ENCODE assay signal across 10 mouse cellular contexts in genomic region chr19:45596019-45596418, GRCm38 (mm10). TPM values are rescaled to one million over a fixed set of nuclear protein-coding genes. Genes with fewer than 3 reads are reported as not detected.
DNase-seq lines count a peak whose midpoint lies in the region; ATAC-seq and TF ChIP-seq lines count a peak whose summit lies in the region.
"Had no signal": no experiment of that assay in that cellular context is flagged by ENCODE, and none has a peak within 500 bp of the region (broad histone marks: within the 10 kb centered on the region; RNA-seq: fewer than 3 reads in every experiment).

No protein-coding gene starts in this region.

- no peaks in the 10 kb centered on the region for H3K9me3 ChIP-seq in heart, embryonic 10.5 days
- no peaks in the 10 kb centered on the region for H3K9me3 ChIP-seq in embryonic facial prominence, embryonic 14.5 days (ENCODE audit: control insufficient read depth, low read length)
- H3K9me3 ChIP-seq in hindbrain, embryonic 12.5 days (replicated peaks) = no peaks in the 10 kb centered on the region
- H3K9me3 ChIP-seq: intestine, embryonic 15.5 days; limb, embryonic 15.5 days had no signal

- peaks cover 18% of the 10 kb centered on the region for H3K4me1 ChIP-seq in heart, embryonic 10.5 days
- no peaks in the 10 kb centered on the region; the same call in 1 of the 2 replicates for H3K4me1 ChIP-seq in embryonic facial prominence, embryonic 14.5 days (ENCODE audit: control insufficient read depth, insufficient read depth, low read length)
- peaks cover 12% of the 10 kb centered on the region for H3K4me1 ChIP-seq in hindbrain, embryonic 12.5 days
- H3K4me1 ChIP-seq in thymus, adult 2 months (replicated peaks; ENCODE audit: control insufficient read depth, insufficient read depth, low read length) = no peaks in the 10 kb centered on the region; the same call in 1 of the 2 replicates
- H3K4me1 ChIP-seq: intestine, embryonic 15.5 days; limb, embryonic 15.5 days had no signal

- no peak overlapping the region for H3K4me2 ChIP-seq in embryonic facial prominence, embryonic 14.5 days (ENCODE audit: low read depth, low read length)
- H3K4me2 ChIP-seq in hindbrain, embryonic 12.5 days (replicated peaks) = no peak overlapping the region
- H3K4me2 ChIP-seq: intestine, embryonic 15.5 days; limb, embryonic 15.5 days had no signal

- peak; percentile 77; the same call in 1 of the 2 replicates for ATAC-seq in embryonic facial prominence, embryonic 14.5 days (ENCODE audit: low read depth)
- peak; percentile 91 for ATAC-seq in hindbrain, embryonic 12.5 days (ENCODE audit: low FRiP score)
- ATAC-seq: intestine, embryonic 15.5 days had no signal

- no peak for TF ChIP-seq POLR2A in thymus, adult 2 months (IDR thresholded peaks at IDR 0.05; ENCODE audit: control insufficient read depth, extremely low read depth, insufficient read depth, low read length, poor library complexity)

- H3K4me3 ChIP-seq in heart, embryonic 10.5 days = no peak overlapping the region
- H3K4me3 ChIP-seq in embryonic facial prominence, embryonic 14.5 days (ENCODE audit: low read depth, low read length) = no peak overlapping the region
- H3K4me3 ChIP-seq in hindbrain, embryonic 12.5 days = no peak overlapping the region
- no peak overlapping the region for H3K4me3 ChIP-seq in thymus, adult 2 months (ENCODE audit: control insufficient read depth, insufficient read depth, low read length)
- H3K4me3 ChIP-seq: intestine, embryonic 15.5 days; limb, embryonic 15.5 days had no signal

- no peak overlapping the region for H3K9ac ChIP-seq in embryonic facial prominence, embryonic 14.5 days (ENCODE audit: low read depth, low read length)
- H3K9ac ChIP-seq in hindbrain, embryonic 12.5 days = no peak overlapping the region
- H3K9ac ChIP-seq: intestine, embryonic 15.5 days; limb, embryonic 15.5 days had no signal

- TF ChIP-seq CTCF in thymus, adult 2 months (IDR thresholded peaks at IDR 0.05; ENCODE audit: borderline replicate concordance, control insufficient read depth, extremely low read depth, insufficient read depth, low read length, poor library complexity) = no peak

- peaks cover 19% of the 10 kb centered on the region for H3K36me3 ChIP-seq in heart, embryonic 10.5 days
- 0 out of 2 replicates have a peak, but pooled peaks cover 5% of the 10 kb centered on the region for H3K36me3 ChIP-seq in embryonic facial prominence, embryonic 14.5 days (ENCODE audit: control insufficient read depth, insufficient read depth, low read length)
- no peaks in the 10 kb centered on the region for H3K36me3 ChIP-seq in hindbrain, embryonic 12.5 days
- H3K36me3 ChIP-seq in thymus, adult 2 months (ENCODE audit: control insufficient read depth, insufficient read depth, low read length) = no peaks in the 10 kb centered on the region
- H3K36me3 ChIP-seq: intestine, embryonic 15.5 days had no signal

- 54% methylated on average over 7 of the region's 7 CpGs for WGBS in heart, embryonic 10.5 days
- 41% methylated on average over 7 of the region's 7 CpGs for WGBS in embryonic facial prominence, embryonic 14.5 days
- 29% methylated on average over 7 of the region's 7 CpGs for WGBS in hindbrain, embryonic 12.5 days
- WGBS in thymus, adult 2 months = 95% methylated on average over 7 of the region's 7 CpGs

- H3K27ac ChIP-seq in heart, embryonic 10.5 days = no peak overlapping the region
- no peak overlapping the region for H3K27ac ChIP-seq in embryonic facial prominence, embryonic 14.5 days (replicated peaks; ENCODE audit: low read depth, low read length)
- H3K27ac ChIP-seq in hindbrain, embryonic 12.5 days = no peak overlapping the region
- no peak overlapping the region for H3K27ac ChIP-seq in thymus, adult 2 months (ENCODE audit: control insufficient read depth, insufficient read depth, low read length)
- H3K27ac ChIP-seq: intestine, embryonic 15.5 days; limb, embryonic 15.5 days had no signal

- DNase-seq in heart, postnatal 14 days = peak; percentile 49 to 56
- no peak for DNase-seq in heart, embryonic 10.5 days (ENCODE audit: low spot score)
- DNase-seq in embryonic facial prominence, embryonic 14.5 days (ENCODE audit: low spot score) = peak; percentile 77
- peak; percentile 94 for DNase-seq in retina, embryonic 14.5 days (ENCODE audit: low spot score)
- no peak for DNase-seq in thymus, adult 2 months
- DNase-seq in ovary, postnatal 36 days (ENCODE audit: low spot score) = no peak
- no peak for DNase-seq in natural killer cell, adult 2 months (ENCODE audit: low spot score in 2 of 2)

- intact Hi-C loops in heart, postnatal 14 days (cut with DNase I) = no loop called here

- 0 out of 2 replicates have a peak, but pooled peaks cover 3% of the 10 kb centered on the region for H3K27me3 ChIP-seq in heart, embryonic 10.5 days (ENCODE audit: insufficient read depth, poor library complexity, severe bottlenecking)
- no peaks in the 10 kb centered on the region for H3K27me3 ChIP-seq in embryonic facial prominence, embryonic 14.5 days (replicated peaks; ENCODE audit: control insufficient read depth, insufficient read depth, low read length)
- H3K27me3 ChIP-seq in hindbrain, embryonic 12.5 days = peaks cover 79% of the 10 kb centered on the region
- no peaks in the 10 kb centered on the region for H3K27me3 ChIP-seq in thymus, adult 2 months (ENCODE audit: control insufficient read depth, insufficient read depth, low read length)
- H3K27me3 ChIP-seq: intestine, embryonic 15.5 days; limb, embryonic 15.5 days had no signal

RNA-seq across cellular contexts. Expression of gene Gm17018, which starts 35.6 kb away (rescaled TPM):
- total RNA-seq in heart, postnatal 14 days (2021) = 10 to 100 TPM; 17.1 to 20.0 TPM
- 32.5 and 35.0 TPM in 2 replicates for polyA plus RNA-seq in heart, embryonic 10.5 days (2016; fragmentation: Nextera tagmentation; extraction: Ambion mirVana)
- 40.9 and 44.8 TPM in 2 replicates for polyA plus RNA-seq in embryonic facial prominence, embryonic 14.5 days (2014; fragmentation: Nextera tagmentation; extraction: Ambion mirVana)
- 56.1 and 63.0 TPM in 2 replicates for polyA plus RNA-seq in hindbrain, embryonic 12.5 days (2016; fragmentation: Nextera tagmentation; extraction: Ambion mirVana)
- 11.9 and 14.6 TPM in 2 replicates for polyA plus RNA-seq in thymus, adult 2 months (2012; rRNA removed)

RNA-seq across cellular contexts. Expression of gene Poll, which starts 35.7 kb away (rescaled TPM):
- total RNA-seq in heart, postnatal 14 days (2021) = 1 to 10 TPM; 8.6 to 8.7 TPM
- 19.2 and 19.4 TPM in 2 replicates for polyA plus RNA-seq in heart, embryonic 10.5 days (2016; fragmentation: Nextera tagmentation; extraction: Ambion mirVana)
- 11.1 and 12.2 TPM in 2 replicates for polyA plus RNA-seq in embryonic facial prominence, embryonic 14.5 days (2014; fragmentation: Nextera tagmentation; extraction: Ambion mirVana)
- polyA plus RNA-seq in hindbrain, embryonic 12.5 days (2016; fragmentation: Nextera tagmentation; extraction: Ambion mirVana) = 14.9 and 16.5 TPM in 2 replicates
- 6.7 and 6.8 TPM in 2 replicates for polyA plus RNA-seq in thymus, adult 2 months (2012; rRNA removed)

Comparison
In these comparisons a context has a peak if more than half of its experiments do, and no peak if none do; other contexts are left out.
1. DNase-seq: peak in heart, postnatal 14 days (2 of 2), embryonic facial prominence, embryonic 14.5 days (single experiment) and retina, embryonic 14.5 days (single experiment); none in heart, embryonic 10.5 days (single experiment), thymus, adult 2 months (single experiment), ovary, postnatal 36 days (single experiment) and natural killer cell, adult 2 months (0 of 2).